Comparison of ENCODE assay signal across 8 mouse cellular contexts in the genomic region with DNA sequence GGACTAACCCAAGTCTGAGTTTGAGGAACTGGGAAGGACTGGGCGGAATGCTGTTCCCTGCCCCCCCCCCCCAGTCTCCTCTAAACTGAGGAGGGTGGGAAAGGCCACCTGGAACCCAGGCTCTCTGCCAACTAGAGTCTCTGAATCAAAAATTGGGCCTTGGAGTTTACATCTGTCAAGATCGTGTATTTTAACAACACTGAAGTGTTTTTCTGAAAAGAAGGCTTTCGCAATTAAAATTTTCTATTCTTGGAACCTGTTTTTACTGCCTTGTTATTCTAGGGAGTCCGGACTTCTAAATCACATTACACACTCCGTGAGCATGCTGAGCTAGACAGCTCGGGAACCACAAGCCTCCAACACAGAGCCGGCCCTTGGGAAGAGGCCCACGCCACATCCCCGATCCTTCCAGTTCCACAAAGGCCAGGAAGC. TPM values are rescaled to one million over a fixed set of nuclear protein-coding genes. Genes with fewer than 3 reads are reported as not detected.
A peak's percentile ranks its signal among the peaks of the same experiment; 100 is the strongest.
DNase-seq lines count a peak whose midpoint lies in the region; ATAC-seq and TF ChIP-seq lines count a peak whose summit lies in the region.

No protein-coding gene starts in this region.

- no peaks in the 10 kb centered on the region for H3K27me3 ChIP-seq in intestine, embryonic 15.5 days (replicated peaks)

- ATAC-seq in intestine, embryonic 15.5 days: peak; percentile 69
- ATAC-seq in megakaryocyte progenitor cell, adult 5-6 weeks (replicated peaks; ENCODE audit: poor library complexity): no peak

- no peaks in the 10 kb centered on the region for H3K9me3 ChIP-seq in intestine, embryonic 15.5 days

- peak overlapping the region; percentile 82 for H3K27ac ChIP-seq in left cerebral cortex, adult 2 months
- peak overlapping the region; percentile 25; the same call in 1 of the 2 replicates for H3K27ac ChIP-seq in intestine, embryonic 15.5 days

- no peak overlapping the region for H3K4me2 ChIP-seq in intestine, embryonic 15.5 days (replicated peaks)

- no peak overlapping the region for H3K9ac ChIP-seq in intestine, embryonic 15.5 days

- intact Hi-C loops in left cerebral cortex, adult 2 months (cut with DNase I): no loop called here

- no peak overlapping the region for H3K4me3 ChIP-seq in left cerebral cortex, adult 2 months
- H3K4me3 ChIP-seq in intestine, embryonic 15.5 days (replicated peaks): no peak overlapping the region

- TF ChIP-seq CTCF in left cerebral cortex, adult 2 months (IDR thresholded peaks at IDR 0.05): no peak

- no peaks in the 10 kb centered on the region for H3K36me3 ChIP-seq in intestine, embryonic 15.5 days

- H3K4me1 ChIP-seq in intestine, embryonic 15.5 days (replicated peaks): peaks cover 16% of the 10 kb centered on the region

- 38% methylated on average over 9 of the region's 9 CpGs for WGBS in intestine, embryonic 15.5 days

- peak; percentile 67 for DNase-seq in cerebellum, adult 9-10 months
- no peak for DNase-seq in cerebellum, adult 8-10 months
- peak in 1 of 2 experiments; percentile 52 for DNase-seq in left cerebral cortex, adult 2 months (ENCODE audit: extremely low spot score in 1 of 2, low spot score in 2 of 2)
- DNase-seq in left cerebral cortex, adult 18-20 months (ENCODE audit: low spot score in 2 of 2): no peak
- peak; percentile 74 for DNase-seq in lung, postnatal 36 days
- DNase-seq in spleen, postnatal 36 days (ENCODE audit: low spot score in 2 of 2): no peak

RNA-seq across cellular contexts. Expression of a gene that starts 36.9 kb away (rescaled TPM):
- total RNA-seq in left cerebral cortex, adult 2 months (2021): 10 to 100 TPM; 62.3 to 69.4 TPM
- 10 to 100 TPM; 65.6 to 72.9 TPM for total RNA-seq in left cerebral cortex, adult 18-20 months (2021)
- polyA plus RNA-seq in intestine, embryonic 15.5 days (2015; fragmentation: Nextera tagmentation; extraction: Ambion mirVana): 19.1 and 22.2 TPM in 2 replicates
- total RNA-seq in megakaryocyte progenitor cell, adult 5-6 weeks (2015): 24.1 and 36.8 TPM in 2 replicates
- 49.3 and 51.3 TPM in 2 replicates for total RNA-seq in megakaryocyte progenitor cell, adult 5-6 weeks (2017)

Comparison
In these comparisons a context has a peak if more than half of its experiments do, and no peak if none do; other contexts are left out.
1. DNase-seq: peak in cerebellum, adult 9-10 months (single experiment) and lung, postnatal 36 days (single experiment); none in cerebellum, adult 8-10 months (single experiment), left cerebral cortex, adult 18-20 months (0 of 2) and spleen, postnatal 36 days (0 of 2).